Comparison of ENCODE assay signal across 1 mouse cellular context in the genomic region with DNA sequence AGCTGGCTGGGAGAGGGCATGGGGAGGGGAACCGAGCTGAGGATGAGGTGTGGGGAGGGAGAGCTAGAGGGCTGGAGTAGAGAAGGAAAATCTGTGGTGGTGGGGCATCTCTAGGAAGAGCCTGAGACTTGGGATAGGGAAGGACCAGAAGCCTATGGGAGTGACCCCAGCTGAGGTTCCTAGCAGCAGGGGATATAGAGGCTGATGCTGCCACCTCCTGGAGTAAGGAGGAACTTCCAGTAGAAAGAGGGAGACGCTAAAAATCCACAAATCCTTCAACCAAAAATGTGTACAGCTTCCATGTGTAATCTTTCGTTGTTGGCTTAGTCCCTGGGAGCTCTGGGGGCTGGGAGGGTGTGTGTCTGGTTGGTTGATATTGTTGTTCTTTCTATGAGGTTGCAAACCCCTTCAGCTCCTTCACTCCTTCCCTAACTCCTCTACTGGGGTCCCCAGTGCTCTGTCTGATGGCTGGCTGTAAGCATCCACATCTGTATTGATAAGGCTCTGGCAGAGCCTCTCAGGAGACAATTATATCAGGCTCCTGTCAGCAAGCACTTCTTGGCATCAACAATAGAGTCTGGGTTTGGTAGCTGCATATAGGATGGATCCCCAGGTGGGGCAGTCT.
TF ChIP-seq lines count a peak whose summit lies in the region.

No protein-coding gene starts in this region.

TF ChIP-seq in MEL, 35 proteins besides CTCF, POLR2A, EP300 and RAD21 (continued from another document):
- no peak for TF ChIP-seq MAX (IDR thresholded peaks at IDR 0.05; ENCODE audit: low read length)
- TF ChIP-seq USF2 (IDR thresholded peaks at IDR 0.05; ENCODE audit: borderline replicate concordance in 1 of 2, insufficient read depth in 1 of 2, low read depth in 1 of 2, low read length in 2 of 2) = no peak
- TF ChIP-seq UBTF (IDR thresholded peaks at IDR 0.05; ENCODE audit: borderline replicate concordance, insufficient read depth, low read depth, low read length) = no peak
- peak; percentile 95 for TF ChIP-seq SMC3 (IDR thresholded peaks at IDR 0.05; ENCODE audit: low read depth, low read length)
- no peak for TF ChIP-seq USF1 (IDR thresholded peaks at IDR 0.05; ENCODE audit: low read depth, low read length)
- TF ChIP-seq TBP (IDR thresholded peaks at IDR 0.05; ENCODE audit: low read depth, low read length) = no peak
